Mouse (Mus musculus): Measurements from ENCODE around the gene Gm45837. TPM values are rescaled to one million over a fixed set of nuclear protein-coding genes. Genes with fewer than 3 reads are reported as not detected.

The Gm45837 gene
- not detected in 2 replicates for polyA plus RNA-seq (2012; rRNA removed)

DNA sequence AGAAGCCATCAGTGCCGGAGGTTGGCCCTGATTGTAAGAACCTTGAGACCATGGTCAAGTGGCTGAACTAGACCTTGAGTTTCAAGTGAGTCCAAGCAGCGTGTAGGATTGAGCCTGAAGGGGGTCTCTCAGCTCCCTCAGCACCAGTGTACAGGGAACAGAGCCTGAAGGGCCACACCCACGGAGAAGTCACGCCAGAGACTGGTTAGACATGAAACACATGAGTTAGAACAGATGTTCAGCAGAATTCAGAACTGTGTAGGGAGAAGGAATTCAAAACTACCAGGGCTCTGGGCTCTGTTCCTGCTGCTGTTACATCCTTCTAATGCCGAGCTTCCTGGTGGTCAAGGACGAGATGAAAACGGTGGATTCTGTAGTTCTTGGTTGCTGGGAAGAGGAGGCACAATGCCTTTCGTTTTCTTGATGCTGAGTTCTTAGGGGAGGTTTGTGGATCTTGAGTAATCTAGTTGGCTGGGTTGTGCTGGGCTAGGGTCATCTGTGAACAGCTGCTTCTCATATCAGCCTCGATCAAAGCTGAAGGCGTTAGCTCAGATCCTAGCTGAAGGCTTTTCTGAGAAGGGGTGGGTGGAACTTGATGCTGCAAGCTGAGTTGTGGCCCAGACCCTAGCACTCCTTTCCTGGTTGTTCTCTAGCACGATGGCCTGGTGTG, at the start of gene Gm45837:
Gene Gm45837 (plus strand): TSS at position 620 of the 670 bp plus-strand sequence.
- Histone ChIP-seq H3K27me3 (ENCODE audit: control insufficient read depth, insufficient read depth, low read length) (no peaks in the 10 kb centered on the region), H3K27ac (ENCODE audit: control insufficient read depth, insufficient read depth, low read depth, low read length) (no peak within 1 kb of the TSS), H3K4me3 (ENCODE audit: control insufficient read depth, low read depth, low read length) (no peak within 1 kb of the TSS), H3K36me3 (ENCODE audit: control insufficient read depth, insufficient read depth, low read length) (no peaks in the 10 kb centered on the region), H3K4me1 (ENCODE audit: control insufficient read depth, insufficient read depth, low read length) (peaks cover 2% of the 10 kb centered on the region; the same call in 1 of the 2 replicates)
- TF ChIP-seq CTCF (IDR thresholded peaks at IDR 0.05; ENCODE audit: control insufficient read depth, insufficient read depth, insufficient replicate concordance, low read depth, low read length) (no peak), POLR2A (IDR thresholded peaks at IDR 0.05; ENCODE audit: control insufficient read depth, low read depth, low read length) (no peak)

DNA sequence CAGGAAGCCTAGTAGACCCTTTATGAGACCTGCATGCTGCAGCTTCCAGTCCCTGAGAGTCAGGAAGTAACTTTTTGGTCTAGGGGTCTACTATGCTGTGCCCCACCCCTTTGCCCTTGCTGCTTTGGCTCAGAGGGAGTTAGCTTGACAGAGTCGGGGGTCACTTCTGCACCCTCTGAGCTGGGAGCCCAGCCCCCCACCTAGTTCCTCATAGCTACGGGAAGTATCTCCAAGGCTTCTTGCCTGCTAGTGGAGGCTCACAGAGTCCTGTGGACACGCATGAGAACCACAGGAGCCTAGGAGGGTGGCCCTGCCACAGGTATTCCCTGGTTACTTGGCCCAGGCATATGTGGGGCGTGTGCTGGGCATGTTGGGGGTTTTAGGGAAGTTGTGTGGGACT, 49.7 kb upstream of the Gm45837 start:
- Histone ChIP-seq H3K36me3 (ENCODE audit: control insufficient read depth, insufficient read depth, low read length) (no peaks in the 10 kb centered on the region), H3K4me3 (ENCODE audit: control insufficient read depth, low read depth, low read length) (no peak overlapping the region), H3K27me3 (ENCODE audit: control insufficient read depth, insufficient read depth, low read length) (no peaks in the 10 kb centered on the region), H3K27ac (ENCODE audit: control insufficient read depth, insufficient read depth, low read depth, low read length) (no peak overlapping the region), H3K4me1 (ENCODE audit: control insufficient read depth, insufficient read depth, low read length) (peaks cover 2% of the 10 kb centered on the region; the same call in 1 of the 2 replicates)
- TF ChIP-seq CTCF (IDR thresholded peaks at IDR 0.05; ENCODE audit: control insufficient read depth, insufficient read depth, insufficient replicate concordance, low read depth, low read length) (no peak), POLR2A (IDR thresholded peaks at IDR 0.05; ENCODE audit: control insufficient read depth, low read depth, low read length) (no peak)

DNA sequence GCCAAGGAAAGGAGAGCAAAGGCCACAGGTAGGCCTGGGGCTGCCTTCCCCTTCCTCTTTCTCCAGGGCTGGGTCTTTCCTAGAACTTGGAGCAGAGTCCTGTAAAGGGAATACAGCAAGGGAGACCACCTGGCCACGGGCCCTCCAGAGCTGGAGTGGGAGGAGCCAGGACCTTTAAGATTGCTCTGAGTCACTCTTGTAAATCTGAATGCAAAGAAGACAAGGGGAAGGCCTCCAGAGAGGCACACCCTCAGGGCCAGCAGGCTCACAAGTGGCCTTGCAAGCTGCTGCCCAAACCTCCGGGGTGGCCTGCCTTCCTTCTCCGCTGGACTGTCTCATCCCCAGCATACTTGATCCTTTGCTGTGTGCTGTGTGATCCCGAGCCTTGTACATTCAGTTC, 48.9 kb upstream of the Gm45837 start:
- no peak overlapping the region for H3K27ac ChIP-seq (ENCODE audit: control insufficient read depth, insufficient read depth, low read depth, low read length)

DNA sequence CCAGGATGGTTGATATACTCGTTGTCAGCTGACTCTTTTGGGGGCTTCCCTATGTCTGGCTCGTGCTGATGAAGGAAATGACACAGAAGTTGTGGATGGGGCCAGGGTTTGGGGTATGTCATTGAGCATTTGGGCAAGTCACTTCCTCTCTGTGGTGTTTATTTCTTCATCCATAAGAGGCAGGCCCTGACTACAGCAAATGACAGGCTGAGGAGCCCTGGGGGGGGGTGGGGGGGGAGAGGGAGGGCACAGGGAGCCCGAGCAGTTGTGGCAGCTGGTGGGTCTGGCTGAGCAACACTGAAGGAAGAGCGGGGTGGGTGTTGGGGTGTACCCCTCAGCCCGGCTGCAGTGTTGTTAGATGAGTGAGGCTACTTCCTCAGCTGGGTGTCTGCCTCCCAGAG, 47.9 kb upstream of the Gm45837 start:
- no peaks in the 10 kb centered on the region for H3K27me3 ChIP-seq (ENCODE audit: control insufficient read depth, insufficient read depth, low read length)
- H3K4me3 ChIP-seq (ENCODE audit: control insufficient read depth, low read depth, low read length) = no peak overlapping the region
- TF ChIP-seq CTCF (IDR thresholded peaks at IDR 0.05; ENCODE audit: control insufficient read depth, insufficient read depth, insufficient replicate concordance, low read depth, low read length) (no peak), POLR2A (IDR thresholded peaks at IDR 0.05; ENCODE audit: control insufficient read depth, low read depth, low read length) (no peak)
- H3K27ac ChIP-seq (ENCODE audit: control insufficient read depth, insufficient read depth, low read depth, low read length) = no peak overlapping the region
- no peaks in the 10 kb centered on the region for H3K36me3 ChIP-seq (ENCODE audit: control insufficient read depth, insufficient read depth, low read length)
- H3K4me1 ChIP-seq (ENCODE audit: control insufficient read depth, insufficient read depth, low read length) = peaks cover 2% of the 10 kb centered on the region; the same call in 1 of the 2 replicates

More for the DNA sequence above, 48.9 kb upstream of the Gm45837 start:
- H3K27me3 ChIP-seq (ENCODE audit: control insufficient read depth, insufficient read depth, low read length) = no peaks in the 10 kb centered on the region
- no peaks in the 10 kb centered on the region for H3K36me3 ChIP-seq (ENCODE audit: control insufficient read depth, insufficient read depth, low read length)
- no peak overlapping the region for H3K4me3 ChIP-seq (ENCODE audit: control insufficient read depth, low read depth, low read length)
- TF ChIP-seq CTCF (IDR thresholded peaks at IDR 0.05; ENCODE audit: control insufficient read depth, insufficient read depth, insufficient replicate concordance, low read depth, low read length) = no peak
- no peak for TF ChIP-seq POLR2A (IDR thresholded peaks at IDR 0.05; ENCODE audit: control insufficient read depth, low read depth, low read length)
- peaks cover 2% of the 10 kb centered on the region; the same call in 1 of the 2 replicates for H3K4me1 ChIP-seq (ENCODE audit: control insufficient read depth, insufficient read depth, low read length)

DNA sequence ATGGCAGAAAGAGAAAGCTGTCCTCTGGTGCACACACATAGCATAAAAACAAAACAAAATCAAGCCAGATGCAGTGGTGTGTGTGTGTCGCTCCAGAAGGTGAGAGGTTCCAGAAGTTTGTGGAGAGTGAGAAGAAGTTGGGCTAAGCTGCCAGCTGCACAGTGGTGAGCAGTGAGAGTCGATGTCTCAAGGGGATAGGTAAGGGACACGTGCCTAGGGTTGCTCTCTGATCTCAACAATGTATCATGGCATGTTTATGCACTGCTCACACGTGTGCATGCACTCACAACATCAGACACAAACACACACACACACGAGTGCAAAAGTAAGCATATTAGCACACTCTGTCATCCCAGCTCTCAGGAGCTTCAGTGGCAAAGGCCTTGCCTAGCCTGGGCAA, 46.8 kb upstream of the Gm45837 start:
- Histone ChIP-seq H3K4me1 (ENCODE audit: control insufficient read depth, insufficient read depth, low read length) (peaks cover 2% of the 10 kb centered on the region; the same call in 1 of the 2 replicates), H3K27me3 (ENCODE audit: control insufficient read depth, insufficient read depth, low read length) (no peaks in the 10 kb centered on the region), H3K36me3 (ENCODE audit: control insufficient read depth, insufficient read depth, low read length) (no peaks in the 10 kb centered on the region), H3K4me3 (ENCODE audit: control insufficient read depth, low read depth, low read length) (no peak overlapping the region), H3K27ac (ENCODE audit: control insufficient read depth, insufficient read depth, low read depth, low read length) (no peak overlapping the region)
- TF ChIP-seq POLR2A (IDR thresholded peaks at IDR 0.05; ENCODE audit: control insufficient read depth, low read depth, low read length) (no peak), CTCF (IDR thresholded peaks at IDR 0.05; ENCODE audit: control insufficient read depth, insufficient read depth, insufficient replicate concordance, low read depth, low read length) (no peak)

DNA sequence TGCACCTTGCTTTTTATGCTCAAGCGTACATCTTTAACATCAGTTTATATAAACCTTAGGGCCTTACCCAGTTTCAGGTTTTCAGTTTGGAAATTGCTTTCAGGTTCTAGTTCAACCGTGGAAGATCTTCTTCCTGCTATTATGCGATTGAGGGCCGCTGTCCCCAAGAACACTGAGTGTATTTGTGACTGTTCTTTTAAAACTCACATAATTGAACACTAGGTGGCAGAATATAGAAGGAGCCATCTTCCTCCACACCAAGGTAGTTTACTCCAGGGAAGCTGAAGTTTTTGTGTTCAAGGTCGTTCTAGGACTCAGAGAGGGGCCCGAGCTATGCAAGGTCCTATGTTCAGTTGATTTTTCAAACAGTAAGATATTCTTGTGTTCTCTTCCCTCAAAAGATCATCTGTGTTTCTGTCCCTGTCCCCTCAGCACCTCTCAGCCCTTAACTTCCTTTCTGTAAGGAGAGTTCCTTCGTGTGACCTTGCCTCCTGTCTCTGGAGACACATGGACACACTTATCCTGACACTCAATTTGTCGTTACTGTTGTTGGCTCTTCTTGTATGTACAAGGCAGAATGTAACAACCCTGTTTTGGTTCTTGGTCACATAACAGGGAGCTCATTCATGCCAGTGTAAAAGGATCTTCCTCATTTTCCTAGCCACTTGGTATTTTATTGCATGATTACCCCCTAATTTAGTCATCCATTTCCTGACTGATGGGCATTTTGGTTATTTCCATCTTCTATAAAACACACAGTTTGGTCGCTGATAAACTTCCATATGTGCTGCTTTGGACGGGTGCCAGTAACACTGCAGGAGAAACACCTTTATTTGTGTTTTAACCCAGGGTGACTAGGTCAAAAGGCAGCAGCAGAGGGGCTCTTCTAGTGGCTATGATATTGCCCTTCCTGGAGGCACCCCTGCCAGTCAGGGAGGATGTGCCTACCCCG, 42.5 kb upstream of the Gm45837 start:
- TF ChIP-seq POLR2A (IDR thresholded peaks at IDR 0.05; ENCODE audit: control insufficient read depth, low read depth, low read length) (no peak), CTCF (IDR thresholded peaks at IDR 0.05; ENCODE audit: control insufficient read depth, insufficient read depth, insufficient replicate concordance, low read depth, low read length) (no peak)
- Histone ChIP-seq H3K36me3 (ENCODE audit: control insufficient read depth, insufficient read depth, low read length) (no peaks in the 10 kb centered on the region), H3K4me3 (ENCODE audit: control insufficient read depth, low read depth, low read length) (no peak overlapping the region), H3K27ac (ENCODE audit: control insufficient read depth, insufficient read depth, low read depth, low read length) (no peak overlapping the region), H3K4me1 (ENCODE audit: control insufficient read depth, insufficient read depth, low read length) (peaks cover 6% of the 10 kb centered on the region), H3K27me3 (ENCODE audit: control insufficient read depth, insufficient read depth, low read length) (no peaks in the 10 kb centered on the region)

DNA sequence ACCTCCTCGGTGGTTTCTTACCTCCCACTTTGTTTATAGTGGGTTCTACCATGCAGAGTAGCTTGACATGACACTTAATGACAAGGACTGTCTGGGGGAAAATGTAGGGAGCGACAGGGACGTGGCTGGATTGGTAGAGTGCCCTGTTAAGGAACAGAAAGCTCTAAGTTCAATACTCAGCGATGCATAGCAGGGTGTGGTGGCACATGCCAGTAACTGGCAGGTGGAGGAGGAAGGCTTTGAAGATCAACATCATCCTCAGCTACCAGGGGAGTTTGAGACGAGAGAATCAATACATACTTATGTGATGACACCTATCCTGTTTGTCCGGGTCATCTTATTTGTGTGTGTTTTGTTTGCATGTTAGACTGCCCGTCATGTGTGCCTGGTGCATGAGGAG, 41.0 kb upstream of the Gm45837 start:
- Histone ChIP-seq H3K27me3 (ENCODE audit: control insufficient read depth, insufficient read depth, low read length) (no peaks in the 10 kb centered on the region), H3K4me1 (ENCODE audit: control insufficient read depth, insufficient read depth, low read length) (peaks cover 3% of the 10 kb centered on the region), H3K27ac (ENCODE audit: control insufficient read depth, insufficient read depth, low read depth, low read length) (no peak overlapping the region), H3K4me3 (ENCODE audit: control insufficient read depth, low read depth, low read length) (no peak overlapping the region), H3K36me3 (ENCODE audit: control insufficient read depth, insufficient read depth, low read length) (no peaks in the 10 kb centered on the region)
- no peak for TF ChIP-seq CTCF (IDR thresholded peaks at IDR 0.05; ENCODE audit: control insufficient read depth, insufficient read depth, insufficient replicate concordance, low read depth, low read length)
- TF ChIP-seq POLR2A (IDR thresholded peaks at IDR 0.05; ENCODE audit: control insufficient read depth, low read depth, low read length) = no peak

Data from testis, adult 2 months (tissue).